Mouse (Mus musculus) hindbrain, embryonic 14.5 days (tissue): ENCODE measurements at regions not wholly inside any gene's neighbourhood (a gene's known extent, or its start where the extent isn't known, plus 50 kb on each side); places are given as distances from the start of the nearest gene placed in this dataset. TPM values are rescaled to one million over a fixed set of nuclear protein-coding genes. Genes with fewer than 3 reads are reported as not detected.

Experiments used
- ATAC-seq: fragments of 200-750 bp; cut with Nextera tagmentation; 2 replicates; pipeline ENCODE4 v1.8.0; 2017; ENCODE audit warnings: moderate number of reproducible peaks, mild to moderate bottlenecking, moderate TSS enrichment, moderate library complexity; ENCODE audit not compliant: low FRiP score
- DNase-seq: peaks from one replicate; pipeline ENCODE4 v3.0.0-alpha.2; 2015; ENCODE audit warnings: low spot score
- H3K27ac ChIP-seq: fragments of 300-500 bp; sonication (generic); 2 replicates; pipeline ENCODE4 v1.5.1; 2014; ENCODE audit warnings: mild to moderate bottlenecking, moderate library complexity
- H3K27me3 ChIP-seq: fragments of 300-500 bp; sonication (generic); 2 replicates; pipeline ENCODE4 v1.6.1; 2014; ENCODE audit warnings: mild to moderate bottlenecking, low read length, mixed read lengths; ENCODE audit not compliant: control insufficient read depth, insufficient read depth
- H3K36me3 ChIP-seq: fragments of 300-500 bp; sonication (generic); replicated peaks from 2 replicates; pipeline ENCODE4 v1.6.1; 2014; ENCODE audit not compliant: control insufficient read depth, insufficient read depth
- H3K4me1 ChIP-seq: fragments of 300-500 bp; sonication (generic); replicated peaks from 2 replicates; pipeline ENCODE4 v1.6.1; 2014; ENCODE audit warnings: antibody characterized with exemption, low read length, mixed read lengths; ENCODE audit not compliant: control insufficient read depth, insufficient read depth
- H3K4me2 ChIP-seq: fragments of 300-500 bp; sonication (generic); replicated peaks from 2 replicates; pipeline ENCODE4 v1.6.1; 2014; ENCODE audit warnings: mild to moderate bottlenecking, moderate library complexity
- H3K4me3 ChIP-seq: fragments of 300-500 bp; sonication (generic); replicated peaks from 2 replicates; pipeline ENCODE4 v1.5.1; 2014; ENCODE audit warnings: mild to moderate bottlenecking, low read length
- H3K9ac ChIP-seq: fragments of 300-500 bp; sonication (generic); 2 replicates; pipeline ENCODE4 v1.6.1; 2014
- H3K9me3 ChIP-seq: fragments of 300-500 bp; sonication (generic); 2 replicates; pipeline ENCODE4 v1.6.1; 2016; ENCODE audit warnings: low read length; ENCODE audit not compliant: control insufficient read depth
- WGBS: fragments of 180-500 bp; shearing (Covaris S2); extraction: QIAGEN DNeasy Blood & Tissue Kit; methylation state at CpG from one replicate; pipeline ENCODE4 v1.1.7; 2014; 5-methylcytosine and 5-hydroxymethylcytosine counted together
- microRNA-seq: library from miRNA; unstranded; fragments of <30 nt; microRNA quantifications from one replicate; pipeline ENCODE4, GENCODE M21; 2016

DNA sequence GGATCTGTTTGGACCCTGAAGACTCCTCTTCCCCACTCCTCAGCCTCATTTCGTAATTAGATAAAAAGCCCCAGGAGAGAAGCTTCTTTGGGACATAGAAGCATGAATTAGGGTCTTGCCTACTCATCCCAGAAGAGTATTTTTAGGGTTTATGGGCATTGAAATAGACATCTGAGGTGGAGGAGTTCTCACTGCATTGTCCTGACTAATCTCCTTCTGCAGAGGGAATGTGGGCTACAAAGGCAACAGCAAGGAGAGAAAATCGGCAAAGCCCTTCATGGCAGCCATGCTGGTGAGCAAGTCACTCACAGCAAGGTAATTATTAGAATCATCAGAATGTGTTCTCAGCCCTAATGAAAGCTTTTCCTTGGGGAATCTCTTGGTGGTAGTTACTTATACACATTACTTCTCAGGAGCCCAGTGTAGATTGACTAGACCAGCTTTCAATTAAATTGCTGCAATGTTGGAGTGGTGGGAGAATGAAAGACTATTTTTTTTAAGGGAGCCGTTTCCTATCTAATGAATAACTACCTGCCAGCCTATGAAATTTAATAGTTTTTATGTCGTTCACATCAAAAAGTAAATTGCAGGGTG is 68.3 kb upstream of the Pex5l start:
- no peaks in the 10 kb centered on the region for H3K9me3 ChIP-seq
- ATAC-seq: no peak; the same call in 1 of the 2 replicates

More for the DNA sequence above, 68.3 kb upstream of the Pex5l start:
- no peaks in the 10 kb centered on the region for H3K36me3 ChIP-seq
- no peaks in the 10 kb centered on the region for H3K27me3 ChIP-seq
- no peak for DNase-seq
- H3K4me1 ChIP-seq: no peaks in the 10 kb centered on the region
- no peak overlapping the region for H3K4me2 ChIP-seq
- no peak overlapping the region for H3K27ac ChIP-seq
- H3K4me3 ChIP-seq: no peak overlapping the region
- no peak overlapping the region for H3K9ac ChIP-seq
- 81% methylated on average over 4 of the region's 4 CpGs for WGBS

Small RNAs in the stretch of these regions (microRNA-seq; reads per million reads assigned to microRNA genes)
- gene Gm27974: not detected
